Mouse (Mus musculus): Measurements from ENCODE around the gene Sh3gl3. TPM values are rescaled to one million over a fixed set of nuclear protein-coding genes. Genes with fewer than 3 reads are reported as not detected.

Gene Sh3gl3
- polyA plus RNA-seq (2015; fragmentation: Nextera tagmentation; extraction: Ambion mirVana): 11.6 and 13.7 TPM in 2 replicates

- Histone ChIP-seq H3K4me3 (replicated peaks) (peak within 1 kb of the TSS; percentile 80), H3K36me3 (no peaks in the 10 kb centered on the region), H3K27ac (no peak within 1 kb of the TSS), H3K4me1 (peaks cover 16% of the 10 kb centered on the region), H3K27me3 (peaks cover 12% of the 10 kb centered on the region; the same call in 1 of the 2 replicates), H3K9ac (peak within 1 kb of the TSS; percentile 68), H3K4me2 (peak within 1 kb of the TSS; percentile 99), H3K9me3 (replicated peaks) (no peaks in the 10 kb centered on the region)
- 90% methylated on average over 3 of the region's 3 CpGs for WGBS
- no peak for ATAC-seq (replicated peaks; ENCODE audit: low FRiP score)
Observed at GRCm38 (mm10) chr7:82173540-82173939, at the start of gene Sh3gl3. Gene Sh3gl3, plus strand, starts transcription at chr7:82173840.

GRCm38 (mm10) chr7:82138196-82138595, 35.4 kb upstream of the Sh3gl3 start:
- no peaks in the 10 kb centered on the region for H3K27me3 ChIP-seq
- no peak overlapping the region for H3K9ac ChIP-seq
- H3K9me3 ChIP-seq (replicated peaks): no peaks in the 10 kb centered on the region
- H3K4me1 ChIP-seq: no peaks in the 10 kb centered on the region
- no peak for ATAC-seq (replicated peaks; ENCODE audit: low FRiP score)
- no peak overlapping the region for H3K4me3 ChIP-seq (replicated peaks)
- no peak overlapping the region for H3K4me2 ChIP-seq
- WGBS: 32% methylated on average over 1 of the region's 1 CpGs
- H3K27ac ChIP-seq: no peak overlapping the region
- no peaks in the 10 kb centered on the region for H3K36me3 ChIP-seq

GRCm38 (mm10) chr7:82147151-82147550, 26.5 kb upstream of the Sh3gl3 start:
- Histone ChIP-seq H3K4me2 (no peak overlapping the region), H3K36me3 (no peaks in the 10 kb centered on the region), H3K27ac (no peak overlapping the region), H3K4me1 (no peaks in the 10 kb centered on the region), H3K9ac (no peak overlapping the region), H3K9me3 (replicated peaks) (no peaks in the 10 kb centered on the region), H3K4me3 (replicated peaks) (no peak overlapping the region), H3K27me3 (no peaks in the 10 kb centered on the region)
- WGBS: 94% methylated on average over 5 of the region's 5 CpGs
- ATAC-seq (replicated peaks; ENCODE audit: low FRiP score): no peak

GRCm38 (mm10) chr7:82164681-82165080, 9.0 kb upstream of the Sh3gl3 start:
- H3K4me1 ChIP-seq: no peaks in the 10 kb centered on the region
- WGBS: 93% methylated on average over 14 of the region's 14 CpGs
- no peak overlapping the region for H3K9ac ChIP-seq
- no peak for ATAC-seq (replicated peaks; ENCODE audit: low FRiP score)
- no peak overlapping the region for H3K4me2 ChIP-seq
- H3K9me3 ChIP-seq (replicated peaks): peaks cover 8% of the 10 kb centered on the region; the same call in 1 of the 2 replicates
- H3K4me3 ChIP-seq (replicated peaks): no peak overlapping the region
- H3K27ac ChIP-seq: no peak overlapping the region
- H3K27me3 ChIP-seq: no peaks in the 10 kb centered on the region
- no peaks in the 10 kb centered on the region for H3K36me3 ChIP-seq

- ATAC-seq (replicated peaks; ENCODE audit: low FRiP score): peak; percentile 98
- H3K4me3 ChIP-seq (replicated peaks): peak overlapping the region; percentile 80
- WGBS: under 1% methylated on average over 70 of the region's 72 CpGs
- H3K27me3 ChIP-seq: peaks cover 12% of the 10 kb centered on the region; the same call in 1 of the 2 replicates
- H3K4me2 ChIP-seq: peak overlapping the region; percentile 99
- no peaks in the 10 kb centered on the region for H3K36me3 ChIP-seq
- peak overlapping the region; percentile 68 for H3K9ac ChIP-seq
- H3K4me1 ChIP-seq: peaks cover 16% of the 10 kb centered on the region
- H3K9me3 ChIP-seq (replicated peaks): no peaks in the 10 kb centered on the region
- H3K27ac ChIP-seq: no peak overlapping the region
Observed at GRCm38 (mm10) chr7:82174571-82175326, 1.1 kb downstream of the Sh3gl3 start.

- H3K36me3 ChIP-seq: no peaks in the 10 kb centered on the region
- H3K27ac ChIP-seq: no peak overlapping the region
- H3K4me2 ChIP-seq: peak overlapping the region; percentile 99
- peak overlapping the region; percentile 80 for H3K4me3 ChIP-seq (replicated peaks)
- no peaks in the 10 kb centered on the region for H3K9me3 ChIP-seq (replicated peaks)
- H3K27me3 ChIP-seq: peaks cover 12% of the 10 kb centered on the region; the same call in 1 of the 2 replicates
- ATAC-seq (replicated peaks; ENCODE audit: low FRiP score): 0 out of 2 replicates have a peak, but pooled peaks have one; percentile 4
- H3K9ac ChIP-seq: peak overlapping the region; percentile 68
- 1% methylated on average over 16 of the region's 16 CpGs for WGBS
- peaks cover 16% of the 10 kb centered on the region for H3K4me1 ChIP-seq
Observed at GRCm38 (mm10) chr7:82175327-82175721, 1.7 kb downstream of the Sh3gl3 start.

GRCm38 (mm10) chr7:82176192-82176591, 2.6 kb downstream of the Sh3gl3 start:
- no peak overlapping the region for H3K27ac ChIP-seq
- 65% methylated on average over 3 of the region's 3 CpGs for WGBS
- H3K9me3 ChIP-seq (replicated peaks): no peaks in the 10 kb centered on the region
- H3K4me2 ChIP-seq: no peak overlapping the region
- H3K27me3 ChIP-seq: peaks cover 12% of the 10 kb centered on the region; the same call in 1 of the 2 replicates
- no peaks in the 10 kb centered on the region for H3K36me3 ChIP-seq
- H3K9ac ChIP-seq: no peak overlapping the region
- no peak for ATAC-seq (replicated peaks; ENCODE audit: low FRiP score)
- peaks cover 16% of the 10 kb centered on the region for H3K4me1 ChIP-seq
- no peak overlapping the region for H3K4me3 ChIP-seq (replicated peaks)

- H3K4me1 ChIP-seq: peaks cover 16% of the 10 kb centered on the region
- no peaks in the 10 kb centered on the region for H3K9me3 ChIP-seq (replicated peaks)
- H3K36me3 ChIP-seq: no peaks in the 10 kb centered on the region
- H3K4me3 ChIP-seq (replicated peaks): no peak overlapping the region
- no peak overlapping the region for H3K9ac ChIP-seq
- H3K27me3 ChIP-seq: peaks cover 12% of the 10 kb centered on the region; the same call in 1 of the 2 replicates
- no peak overlapping the region for H3K4me2 ChIP-seq
- H3K27ac ChIP-seq: no peak overlapping the region
- WGBS: 46% methylated on average over 5 of the region's 5 CpGs
- no peak for ATAC-seq (replicated peaks; ENCODE audit: low FRiP score)
Observed at GRCm38 (mm10) chr7:82177336-82177735, 3.7 kb downstream of the Sh3gl3 start.

- H3K9me3 ChIP-seq (replicated peaks): no peaks in the 10 kb centered on the region
- no peak overlapping the region for H3K27ac ChIP-seq
- no peak overlapping the region for H3K4me2 ChIP-seq
- H3K27me3 ChIP-seq: peaks cover 5% of the 10 kb centered on the region; the same call in 1 of the 2 replicates
- 72% methylated on average over 5 of the region's 5 CpGs for WGBS
- no peak overlapping the region for H3K9ac ChIP-seq
- H3K4me3 ChIP-seq (replicated peaks): no peak overlapping the region
- peaks cover 3% of the 10 kb centered on the region; the same call in 1 of the 2 replicates for H3K4me1 ChIP-seq
- ATAC-seq (replicated peaks; ENCODE audit: low FRiP score): no peak
- no peaks in the 10 kb centered on the region for H3K36me3 ChIP-seq
Observed at GRCm38 (mm10) chr7:82180919-82181318, 7.3 kb downstream of the Sh3gl3 start.

GRCm38 (mm10) chr7:82182781-82183180, 9.1 kb downstream of the Sh3gl3 start:
- no peak overlapping the region for H3K4me3 ChIP-seq (replicated peaks)
- H3K4me1 ChIP-seq: no peaks in the 10 kb centered on the region
- 46% methylated on average over 2 of the region's 2 CpGs for WGBS
- H3K9me3 ChIP-seq (replicated peaks): no peaks in the 10 kb centered on the region
- H3K9ac ChIP-seq: no peak overlapping the region
- H3K27me3 ChIP-seq: no peaks in the 10 kb centered on the region
- ATAC-seq (replicated peaks; ENCODE audit: low FRiP score): no peak
- H3K36me3 ChIP-seq: no peaks in the 10 kb centered on the region
- no peak overlapping the region for H3K4me2 ChIP-seq
- no peak overlapping the region for H3K27ac ChIP-seq

- no peaks in the 10 kb centered on the region for H3K36me3 ChIP-seq
- 87% methylated on average over 11 of the region's 11 CpGs for WGBS
- no peak for ATAC-seq (replicated peaks; ENCODE audit: low FRiP score)
- H3K27me3 ChIP-seq: no peaks in the 10 kb centered on the region
- H3K4me3 ChIP-seq (replicated peaks): no peak overlapping the region
- H3K9me3 ChIP-seq (replicated peaks): no peaks in the 10 kb centered on the region
- H3K4me1 ChIP-seq: peaks cover 5% of the 10 kb centered on the region; the same call in 1 of the 2 replicates
- no peak overlapping the region for H3K4me2 ChIP-seq
- H3K9ac ChIP-seq: no peak overlapping the region
- no peak overlapping the region for H3K27ac ChIP-seq
Observed at GRCm38 (mm10) chr7:82191604-82192003, 18.0 kb downstream of the Sh3gl3 start.

- Histone ChIP-seq H3K9me3 (replicated peaks) (no peaks in the 10 kb centered on the region), H3K4me2 (no peak overlapping the region), H3K4me1 (peaks cover 5% of the 10 kb centered on the region; the same call in 1 of the 2 replicates), H3K9ac (no peak overlapping the region), H3K4me3 (replicated peaks) (no peak overlapping the region), H3K27me3 (no peaks in the 10 kb centered on the region), H3K27ac (no peak overlapping the region), H3K36me3 (no peaks in the 10 kb centered on the region)
- WGBS: 53% methylated on average over 4 of the region's 4 CpGs
- no peak for ATAC-seq (replicated peaks; ENCODE audit: low FRiP score)
Observed at GRCm38 (mm10) chr7:82192512-82192911, 18.9 kb downstream of the Sh3gl3 start.
